Mouse (Mus musculus): ENCODE data around the gene Ncaph.
"Not testable (repeated sequence)": the region's sequence is repeated elsewhere in the genome, so short reads cannot be mapped to it uniquely, and the experiment has no call there.

DNA sequence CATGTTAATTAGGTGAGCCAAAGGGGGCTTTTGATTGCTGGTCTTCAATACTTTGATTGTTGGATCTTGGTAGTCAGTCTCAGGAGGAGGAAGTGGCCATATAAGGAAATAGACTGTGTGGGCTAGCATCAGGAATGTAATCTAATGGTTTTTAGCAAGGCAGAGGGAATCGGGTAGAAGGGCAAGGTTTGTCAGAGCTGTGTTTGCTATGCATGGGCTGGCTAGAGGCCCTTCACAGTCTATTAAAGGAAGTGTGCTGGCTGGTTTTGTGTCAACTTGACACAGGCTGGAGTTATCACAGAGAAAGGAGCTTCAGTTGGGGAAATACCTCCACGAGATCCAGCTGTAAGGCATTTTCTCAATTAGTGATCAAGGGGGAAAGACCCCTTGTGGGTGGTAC is 54.7 kb downstream of the Ncaph start:
- not testable (repeated sequence) for TF ChIP-seq MAX (IDR thresholded peaks at IDR 0.05; ENCODE audit: low read depth); REST (IDR thresholded peaks at IDR 0.05; ENCODE audit: insufficient read depth, insufficient read length); POLR2A (IDR thresholded peaks at IDR 0.05; ENCODE audit: insufficient read length, low read depth); TCF3 (IDR thresholded peaks at IDR 0.05; ENCODE audit: insufficient read length, low read depth); TCF12 (IDR thresholded peaks at IDR 0.05; ENCODE audit: insufficient read depth, poor library complexity, severe bottlenecking)

Data from myocyte (in vitro differentiated cells).